Mouse (Mus musculus) macrophage (primary cell): Measurements from ENCODE around the gene Il2rb. TPM values are rescaled to one million over a fixed set of nuclear protein-coding genes. Genes with fewer than 3 reads are reported as not detected.

ENCODE experiments used
- H3K27ac ChIP-seq: fragments of 350-480 bp; formaldehyde crosslinking; 2 replicates; pipeline ENCODE4 v1.9.0; 2021
- H3K36me3 ChIP-seq: fragments of 350-480 bp; formaldehyde crosslinking; 2 replicates; pipeline ENCODE4 v1.9.0; 2021; ENCODE audit errors: inconsistent target
- H3K4me3 ChIP-seq: fragments of 350-480 bp; formaldehyde crosslinking; 2 replicates; pipeline ENCODE4 v1.9.0; 2021; ENCODE audit errors: inconsistent target
- H3K79me2 ChIP-seq: fragments of 350-480 bp; formaldehyde crosslinking; 2 replicates; pipeline ENCODE4 v1.9.0; 2021; ENCODE audit errors: inconsistent target
- WGBS: methylation state at CpG from one replicate; pipeline ENCODE4 v1.1.7; 2026; ENCODE audit warnings: inconsistent platforms; ENCODE audit not compliant: missing documents; 5-methylcytosine and 5-hydroxymethylcytosine counted together
- polyA plus RNA-seq: library from polyadenylated mRNA; stranded (reverse); fragments of 250-400 nt; gene quantifications from 3 replicates; pipeline ENCODE4 v1.2.4, GENCODE M21; 2018; ENCODE audit warnings: inconsistent platforms

The Il2rb gene
- polyA plus RNA-seq, 1 experiment from 2014 or later: 0.16 TPM

- H3K27ac ChIP-seq: no peak overlapping the region
Observed at GRCm38 (mm10) chr15:78509297-78509899, 14.3 kb upstream of the Il2rb start.

GRCm38 (mm10) chr15:78508443-78508842 is 13.4 kb upstream of the Il2rb start:
- 91% methylated on average over 6 of the region's 7 CpGs for WGBS
- Histone ChIP-seq H3K4me3 (no peak overlapping the region), H3K36me3 (no peaks in the 10 kb centered on the region), H3K79me2 (no peaks in the 10 kb centered on the region), H3K27ac (no peak overlapping the region)

More at GRCm38 (mm10) chr15:78509297-78509899, 14.3 kb upstream of the Il2rb start:
- H3K4me3 ChIP-seq: no peak overlapping the region
- H3K79me2 ChIP-seq: no peaks in the 10 kb centered on the region
- 89% methylated on average over 12 of the region's 12 CpGs for WGBS
- no peaks in the 10 kb centered on the region for H3K36me3 ChIP-seq

DNA sequence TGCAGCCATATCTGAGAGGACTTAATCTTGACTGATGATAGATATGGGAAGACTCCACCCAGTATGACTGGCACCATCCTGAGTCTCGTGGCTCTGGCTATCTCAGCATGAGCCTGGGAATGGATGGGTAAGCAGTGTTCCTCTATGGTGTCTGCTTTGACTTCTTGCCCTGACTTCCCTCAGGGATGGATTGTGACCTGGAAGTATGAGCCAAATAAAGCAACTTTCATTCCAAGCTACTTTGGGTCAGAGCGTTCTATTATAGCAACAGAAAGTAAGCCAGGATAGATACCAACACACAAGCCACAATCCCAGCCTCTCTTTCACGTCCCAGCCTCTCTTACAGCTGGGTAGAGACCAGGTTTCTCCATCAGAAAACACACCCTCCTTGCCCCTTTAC is 10.5 kb upstream of the Il2rb start:
- Histone ChIP-seq H3K27ac (no peak overlapping the region), H3K36me3 (no peaks in the 10 kb centered on the region), H3K4me3 (no peak overlapping the region), H3K79me2 (no peaks in the 10 kb centered on the region)
- WGBS: 90% methylated on average over 3 of the region's 3 CpGs

DNA sequence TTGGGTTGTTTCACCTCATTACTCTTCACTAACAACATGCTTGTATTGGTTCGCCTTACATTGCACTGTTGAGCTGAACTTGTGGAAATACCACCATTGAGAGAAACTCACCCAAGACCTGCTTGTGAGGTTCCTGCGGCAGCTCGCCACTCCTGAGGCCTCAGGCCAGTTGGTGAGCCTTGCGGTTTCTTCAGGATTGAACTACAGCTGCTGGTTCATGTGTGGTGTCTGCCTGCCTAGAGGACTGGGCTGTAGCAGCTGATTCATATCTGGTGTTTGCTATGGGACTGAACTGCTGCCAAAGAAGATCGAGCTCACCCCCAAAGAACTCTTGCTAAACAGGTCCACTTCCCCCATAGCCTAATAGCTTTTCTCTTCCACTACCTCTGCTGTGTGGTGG is 9.7 kb upstream of the Il2rb start:
- H3K27ac ChIP-seq: no peak overlapping the region
- H3K4me3 ChIP-seq: no peak overlapping the region
- WGBS: 94% methylated on average over 5 of the region's 5 CpGs
- no peaks in the 10 kb centered on the region for H3K36me3 ChIP-seq
- H3K79me2 ChIP-seq: no peaks in the 10 kb centered on the region

DNA sequence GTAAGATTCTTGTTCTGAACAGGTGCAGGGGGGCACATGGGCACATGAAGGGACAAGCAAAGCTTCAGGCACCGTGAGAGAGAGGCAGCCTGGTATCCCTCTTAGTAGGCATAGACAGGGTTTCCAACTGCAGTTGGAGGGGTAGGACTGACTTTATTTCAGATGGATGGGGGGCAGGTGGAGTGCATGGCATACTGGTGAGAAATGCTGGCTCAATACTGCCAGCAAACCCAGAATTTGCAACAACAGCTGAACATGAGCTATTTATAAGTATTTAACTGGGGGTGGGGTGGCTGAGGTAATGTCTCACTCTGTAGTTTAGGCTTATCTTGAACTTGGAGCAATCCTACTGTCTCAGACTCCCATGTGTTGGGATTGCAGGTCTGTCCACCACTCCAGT is 8.9 kb upstream of the Il2rb start:
- 91% methylated on average over 1 of the region's 1 CpGs for WGBS
- no peak overlapping the region for H3K4me3 ChIP-seq
- no peak overlapping the region for H3K27ac ChIP-seq
- H3K36me3 ChIP-seq: no peaks in the 10 kb centered on the region
- H3K79me2 ChIP-seq: no peaks in the 10 kb centered on the region

DNA sequence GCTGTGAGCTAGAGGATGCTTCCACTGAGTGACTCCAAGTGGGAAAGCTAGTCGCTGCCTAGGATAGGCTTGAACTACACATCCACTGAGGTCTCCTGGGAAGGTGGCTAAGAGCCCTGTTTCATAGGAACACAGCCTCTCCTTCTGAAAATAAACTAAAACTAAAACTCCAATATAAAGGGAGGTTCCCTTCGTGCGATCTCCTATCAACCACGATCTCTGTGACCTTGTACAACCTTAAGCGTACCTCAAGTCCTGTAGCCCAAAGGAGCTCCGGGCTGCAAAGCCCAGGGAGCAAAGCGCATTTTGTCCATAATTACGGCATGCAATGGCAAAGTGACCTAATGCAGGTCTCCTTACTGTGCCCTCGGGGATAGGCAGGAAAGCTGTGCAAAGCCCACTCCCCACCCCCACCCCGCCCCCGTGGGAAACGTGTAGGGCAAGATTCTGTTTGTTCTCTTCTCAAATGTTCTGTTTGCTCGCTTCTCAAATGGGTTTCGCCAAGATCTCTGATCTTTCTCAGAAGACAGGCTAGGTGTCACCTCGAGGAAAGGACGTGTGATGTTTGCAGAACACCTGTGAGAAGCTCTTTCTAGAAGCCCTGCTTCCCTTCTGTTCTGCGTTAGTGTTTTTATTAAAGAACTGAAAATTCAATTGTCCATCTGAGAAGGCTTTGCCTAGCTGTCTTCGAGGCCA is 7.5 kb upstream of the Il2rb start:
- WGBS: 89% methylated on average over 18 of the region's 18 CpGs
- no peak overlapping the region for H3K4me3 ChIP-seq
- no peaks in the 10 kb centered on the region for H3K36me3 ChIP-seq
- H3K27ac ChIP-seq: no peak overlapping the region
- H3K79me2 ChIP-seq: no peaks in the 10 kb centered on the region

- no peaks in the 10 kb centered on the region for H3K36me3 ChIP-seq
- H3K79me2 ChIP-seq: no peaks in the 10 kb centered on the region
- H3K4me3 ChIP-seq: no peak overlapping the region
- no peak overlapping the region for H3K27ac ChIP-seq
- WGBS: 62% methylated on average over 10 of the region's 10 CpGs
Observed at GRCm38 (mm10) chr15:78493401-78494010, 1.6 kb downstream of the Il2rb start.

GRCm38 (mm10) chr15:78491301-78491700 is 3.8 kb downstream of the Il2rb start:
- 94% methylated on average over 3 of the region's 3 CpGs for WGBS
- Histone ChIP-seq H3K79me2 (no peaks in the 10 kb centered on the region), H3K36me3 (no peaks in the 10 kb centered on the region), H3K27ac (no peak overlapping the region), H3K4me3 (no peak overlapping the region)

DNA sequence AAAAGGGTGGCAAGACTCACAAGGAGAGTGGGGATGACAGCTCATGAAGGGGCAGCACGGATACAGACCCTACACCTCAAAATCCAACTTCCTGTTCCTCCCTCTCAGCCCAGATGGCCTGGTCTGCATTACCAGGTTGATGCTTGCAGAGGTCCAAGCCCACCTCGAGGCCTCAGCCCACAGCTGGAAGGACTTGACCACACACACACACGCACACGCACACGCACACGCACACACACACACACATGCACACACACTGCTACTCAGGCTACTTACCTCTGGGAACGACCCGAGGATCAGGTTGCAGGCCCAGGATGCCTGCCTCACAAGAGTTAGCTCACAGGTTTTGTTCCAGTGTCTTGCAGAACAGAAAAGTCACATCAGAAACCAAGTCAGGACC is 5.2 kb downstream of the Il2rb start:
- H3K36me3 ChIP-seq: no peaks in the 10 kb centered on the region
- no peak overlapping the region for H3K4me3 ChIP-seq
- no peak overlapping the region for H3K27ac ChIP-seq
- WGBS: 70% methylated on average over 8 of the region's 8 CpGs
- no peaks in the 10 kb centered on the region for H3K79me2 ChIP-seq

DNA sequence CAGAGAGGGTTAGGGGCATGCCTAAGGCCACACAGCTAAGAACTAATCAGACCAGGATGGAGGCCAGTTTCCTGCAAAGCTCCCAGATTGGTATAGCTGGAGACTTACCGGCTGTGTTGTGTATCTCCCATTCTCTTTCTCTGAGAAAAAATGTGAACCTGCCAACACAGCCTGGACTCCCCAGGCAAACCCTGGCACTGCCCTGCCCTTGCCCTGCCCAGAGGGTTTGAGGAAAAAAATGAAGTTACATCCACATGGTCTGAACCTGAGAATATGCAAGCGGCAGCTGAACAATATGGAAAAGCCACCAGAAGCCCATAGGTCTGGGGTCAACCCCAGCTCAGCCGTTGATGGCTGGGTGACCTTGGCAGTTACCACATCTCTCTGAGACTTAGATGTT is 5.8 kb downstream of the Il2rb start:
- H3K36me3 ChIP-seq: no peaks in the 10 kb centered on the region
- 92% methylated on average over 3 of the region's 3 CpGs for WGBS
- no peak overlapping the region for H3K4me3 ChIP-seq
- H3K79me2 ChIP-seq: no peaks in the 10 kb centered on the region
- no peak overlapping the region for H3K27ac ChIP-seq

GRCm38 (mm10) chr15:78487066-78487465 is 8.0 kb downstream of the Il2rb start:
- H3K36me3 ChIP-seq: no peaks in the 10 kb centered on the region
- WGBS: 54% methylated on average over 4 of the region's 4 CpGs

DNA sequence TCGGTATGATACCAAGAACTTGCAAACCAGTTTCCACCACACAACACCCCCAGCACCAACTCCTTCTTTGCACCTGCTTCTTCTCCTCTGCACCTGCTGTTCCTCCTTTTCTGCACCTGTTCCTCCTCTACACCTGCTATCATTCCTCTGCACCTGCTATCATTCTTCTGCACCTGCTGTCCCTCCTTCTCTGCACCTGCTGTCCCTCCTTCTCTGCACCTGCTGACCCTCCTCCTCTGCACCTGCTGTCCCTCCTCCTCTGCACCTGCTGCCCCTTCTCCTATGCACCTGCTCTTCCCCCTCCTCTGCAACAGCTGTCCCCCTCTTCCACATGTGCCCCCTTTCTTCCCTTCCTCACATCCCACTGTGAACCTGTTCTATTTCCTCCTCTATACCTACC is 8.5 kb downstream of the Il2rb start:
- H3K27ac ChIP-seq: no peak overlapping the region
- no peak overlapping the region for H3K4me3 ChIP-seq
- no peaks in the 10 kb centered on the region for H3K36me3 ChIP-seq
- H3K79me2 ChIP-seq: no peaks in the 10 kb centered on the region
- WGBS: 67% methylated on average over 1 of the region's 1 CpGs

More at GRCm38 (mm10) chr15:78487066-78487465, 8.0 kb downstream of the Il2rb start:
- H3K27ac ChIP-seq: no peak overlapping the region
- H3K4me3 ChIP-seq: no peak overlapping the region
- H3K79me2 ChIP-seq: no peaks in the 10 kb centered on the region

DNA sequence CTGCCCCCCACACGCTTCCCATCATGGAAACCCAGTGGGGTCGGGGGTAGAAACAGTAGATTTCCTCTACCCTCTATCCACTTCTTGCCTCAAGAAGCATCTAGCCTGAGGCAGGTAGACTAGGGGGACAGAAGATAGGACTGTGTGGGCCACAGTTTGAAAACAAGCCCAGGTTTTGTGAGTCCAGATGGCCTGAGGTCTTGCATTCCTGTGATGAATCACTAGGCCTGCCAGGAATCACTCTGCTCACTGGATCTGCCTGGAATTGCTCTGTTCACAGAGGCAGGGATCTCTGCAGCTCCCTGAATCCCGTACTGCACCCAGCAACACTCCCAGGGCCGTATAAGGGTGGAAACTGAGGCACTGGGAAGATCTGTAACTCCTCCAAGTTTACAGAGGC is 11.8 kb downstream of the Il2rb start:
- no peaks in the 10 kb centered on the region for H3K79me2 ChIP-seq
- no peaks in the 10 kb centered on the region for H3K36me3 ChIP-seq
- H3K27ac ChIP-seq: no peak overlapping the region
- no peak overlapping the region for H3K4me3 ChIP-seq
- 92% methylated on average over 4 of the region's 4 CpGs for WGBS

- Histone ChIP-seq H3K79me2 (no peaks in the 10 kb centered on the region), H3K36me3 (no peaks in the 10 kb centered on the region), H3K4me3 (no peak overlapping the region), H3K27ac (no peak overlapping the region)
- WGBS: 86% methylated on average over 3 of the region's 3 CpGs
Observed at GRCm38 (mm10) chr15:78482518-78482917, 12.6 kb downstream of the Il2rb start.

GRCm38 (mm10) chr15:78481448-78482000 is 13.5 kb downstream of the Il2rb start:
- 69% methylated on average over 9 of the region's 9 CpGs for WGBS
- no peaks in the 10 kb centered on the region for H3K36me3 ChIP-seq

More at GRCm38 (mm10) chr15:78481448-78482000, 13.5 kb downstream of the Il2rb start:
- H3K79me2 ChIP-seq: no peaks in the 10 kb centered on the region
- H3K27ac ChIP-seq: no peak overlapping the region
- no peak overlapping the region for H3K4me3 ChIP-seq
